Mouse (Mus musculus): ENCODE data around the gene Abraxas1.

Abraxas1 gene

GRCm38 (mm10) chr5:100820483-100821184, at the start of gene Abraxas1:
Gene Abraxas1, minus strand, starts transcription at chr5:100820965.
- peak; percentile 71 to 77 for DNase-seq (ENCODE audit: low read depth in 2 of 2, low spot score in 2 of 2)

GRCm38 (mm10) chr5:100869197-100869895, 48.6 kb upstream of the Abraxas1 start:
- DNase-seq (ENCODE audit: low read depth in 2 of 2, low spot score in 2 of 2): no peak

GRCm38 (mm10) chr5:100866183-100866582, 45.4 kb upstream of the Abraxas1 start:
- no peak for DNase-seq (ENCODE audit: low read depth in 2 of 2, low spot score in 2 of 2)

- DNase-seq (ENCODE audit: low read depth in 2 of 2, low spot score in 2 of 2): no peak
Measured at GRCm38 (mm10) chr5:100864438-100864837, 43.7 kb upstream of the Abraxas1 start.

GRCm38 (mm10) chr5:100863091-100863490, 42.3 kb upstream of the Abraxas1 start:
- no peak for DNase-seq (ENCODE audit: low read depth in 2 of 2, low spot score in 2 of 2)

- DNase-seq (ENCODE audit: low read depth in 2 of 2, low spot score in 2 of 2): no peak
Measured at GRCm38 (mm10) chr5:100861811-100862210, 41.0 kb upstream of the Abraxas1 start.

GRCm38 (mm10) chr5:100861140-100861539, 40.4 kb upstream of the Abraxas1 start:
- DNase-seq (ENCODE audit: low read depth in 2 of 2, low spot score in 2 of 2): no peak

GRCm38 (mm10) chr5:100860417-100861053, 39.8 kb upstream of the Abraxas1 start:
- no peak for DNase-seq (ENCODE audit: low read depth in 2 of 2, low spot score in 2 of 2)

- peak in 1 of 2 experiments; percentile 9 for DNase-seq (ENCODE audit: low read depth in 2 of 2, low spot score in 2 of 2)
Measured at GRCm38 (mm10) chr5:100856552-100856951, 35.8 kb upstream of the Abraxas1 start.

GRCm38 (mm10) chr5:100853963-100854362, 33.2 kb upstream of the Abraxas1 start:
- DNase-seq (ENCODE audit: low read depth in 2 of 2, low spot score in 2 of 2): no peak

GRCm38 (mm10) chr5:100847143-100847542, 26.4 kb upstream of the Abraxas1 start:
- DNase-seq (ENCODE audit: low read depth in 2 of 2, low spot score in 2 of 2): no peak

- no peak for DNase-seq (ENCODE audit: low read depth in 2 of 2, low spot score in 2 of 2)
Measured at GRCm38 (mm10) chr5:100846599-100846920, 25.8 kb upstream of the Abraxas1 start.

GRCm38 (mm10) chr5:100845848-100846598, 25.3 kb upstream of the Abraxas1 start:
- peak; percentile 34 to 43 for DNase-seq (ENCODE audit: low read depth in 2 of 2, low spot score in 2 of 2)

- peak in 1 of 2 experiments; percentile 6 for DNase-seq (ENCODE audit: low read depth in 2 of 2, low spot score in 2 of 2)
Measured at GRCm38 (mm10) chr5:100845485-100845847, 24.7 kb upstream of the Abraxas1 start, which contains the start of gene Gpat3. Gene Gpat3, plus strand, starts transcription at chr5:100845713.

GRCm38 (mm10) chr5:100844485-100844884, 23.7 kb upstream of the Abraxas1 start:
- DNase-seq (ENCODE audit: low read depth in 2 of 2, low spot score in 2 of 2): no peak

GRCm38 (mm10) chr5:100837907-100838306, 17.1 kb upstream of the Abraxas1 start:
- no peak for DNase-seq (ENCODE audit: low read depth in 2 of 2, low spot score in 2 of 2)

GRCm38 (mm10) chr5:100835862-100836538, 15.2 kb upstream of the Abraxas1 start:
- DNase-seq (ENCODE audit: low read depth in 2 of 2, low spot score in 2 of 2): no peak

- no peak for DNase-seq (ENCODE audit: low read depth in 2 of 2, low spot score in 2 of 2)
Measured at GRCm38 (mm10) chr5:100833841-100834240, 13.1 kb upstream of the Abraxas1 start.

- no peak for DNase-seq (ENCODE audit: low read depth in 2 of 2, low spot score in 2 of 2)
Measured at GRCm38 (mm10) chr5:100832680-100833079, 11.9 kb upstream of the Abraxas1 start.

- no peak for DNase-seq (ENCODE audit: low read depth in 2 of 2, low spot score in 2 of 2)
Measured at GRCm38 (mm10) chr5:100828701-100829100, 7.9 kb upstream of the Abraxas1 start.

GRCm38 (mm10) chr5:100826531-100826930, 5.8 kb upstream of the Abraxas1 start:
- DNase-seq (ENCODE audit: low read depth in 2 of 2, low spot score in 2 of 2): no peak

Data from CD8-positive naive resting alpha-beta T cell, adult 2 months (primary cell).